Mouse (Mus musculus) liver, adult 2 months (tissue): ENCODE measurements around the gene Adgre1.

Source experiments
- CTCF ChIP-seq: fragments of 200-500 bp; IDR thresholded peaks from 2 replicates; pipeline ENCODE4 v1.5.1; 2011; ENCODE audit warnings: low read depth, low read length, control low read depth
- POLR2A ChIP-seq: fragments of 200-500 bp; IDR thresholded peaks from 2 replicates; pipeline ENCODE4 v1.6.1; 2011; ENCODE audit warnings: low read length, control low read depth; ENCODE audit not compliant: insufficient read depth; ENCODE audit errors: extremely low read depth

GRCm38 (mm10) chr17:57328944-57329343 lies 29.5 kb upstream of the Adgre1 start:
- TF ChIP-seq CTCF (no peak), POLR2A (no peak)
